Mouse (Mus musculus) liver, embryonic 14 days (tissue): ENCODE measurements around the gene Fam217a. TPM values are rescaled to one million over a fixed set of nuclear protein-coding genes. Genes with fewer than 3 reads are reported as not detected.

Experiments used
- polyA plus RNA-seq: library from polyadenylated mRNA; depleted of rRNA; stranded (reverse); fragments of >200 nt; gene quantifications from 2 replicates; pipeline ENCODE4 v1.2.3, GENCODE M21; 2012; rRNA removed

Gene Fam217a
- 0.07 and 0.18 TPM in 2 replicates for polyA plus RNA-seq

GRCm38 (mm10) chr13:34924210-34924609, at the start of gene Fam217a, which contains the start of gene 4933417A18Rik:
TSS of gene Fam217a (minus strand) at chr13:34924310.
TSS of gene 4933417A18Rik (plus strand) at chr13:34924409.

DNA sequence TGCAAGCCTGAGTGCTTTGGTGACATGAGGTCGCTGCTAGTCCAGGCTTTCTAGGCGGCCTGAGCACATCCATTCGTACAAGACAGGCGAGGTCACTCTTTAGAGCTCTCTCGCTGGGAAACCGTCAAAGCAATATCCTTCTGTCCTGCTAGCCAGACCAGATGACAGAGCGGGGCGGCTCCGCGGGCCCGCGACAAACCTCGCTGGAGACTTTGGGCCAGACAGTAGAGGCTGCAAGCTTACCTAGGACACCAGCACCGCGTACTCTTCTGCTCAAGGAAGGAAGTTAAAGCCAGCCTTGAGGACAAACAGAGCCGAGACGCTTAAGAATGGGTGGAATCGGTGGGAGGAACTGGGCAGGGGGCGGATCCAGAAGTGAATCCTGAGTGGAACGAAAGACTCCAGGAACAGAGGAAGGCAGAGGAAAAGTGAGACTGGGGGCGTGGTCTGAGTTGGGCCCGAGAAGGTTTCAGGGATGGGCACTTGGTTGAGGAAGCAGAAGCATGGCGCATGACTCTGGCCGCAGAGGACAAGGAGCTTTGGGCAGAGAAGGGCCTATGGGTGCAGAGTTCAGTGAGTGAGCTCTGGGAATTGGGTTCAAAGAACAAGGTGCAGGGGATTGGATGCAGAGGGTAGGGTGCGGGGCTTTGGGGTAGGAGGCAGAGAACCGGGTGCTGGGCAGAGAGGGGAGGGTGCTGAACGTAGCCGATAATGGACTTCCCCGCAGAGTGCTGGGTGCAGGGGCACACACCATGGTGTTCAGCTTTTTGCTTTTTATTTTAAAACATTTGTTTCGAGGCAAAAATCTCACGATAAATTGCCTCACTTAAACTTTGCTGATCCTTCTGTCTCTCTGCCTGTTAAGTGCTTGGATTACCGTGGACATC, 39.6 kb upstream of the Fam217a start, which contains the start of gene Eci3:
Gene Eci3 (minus strand): TSS at position 300 of the 887 bp plus-strand sequence.

DNA sequence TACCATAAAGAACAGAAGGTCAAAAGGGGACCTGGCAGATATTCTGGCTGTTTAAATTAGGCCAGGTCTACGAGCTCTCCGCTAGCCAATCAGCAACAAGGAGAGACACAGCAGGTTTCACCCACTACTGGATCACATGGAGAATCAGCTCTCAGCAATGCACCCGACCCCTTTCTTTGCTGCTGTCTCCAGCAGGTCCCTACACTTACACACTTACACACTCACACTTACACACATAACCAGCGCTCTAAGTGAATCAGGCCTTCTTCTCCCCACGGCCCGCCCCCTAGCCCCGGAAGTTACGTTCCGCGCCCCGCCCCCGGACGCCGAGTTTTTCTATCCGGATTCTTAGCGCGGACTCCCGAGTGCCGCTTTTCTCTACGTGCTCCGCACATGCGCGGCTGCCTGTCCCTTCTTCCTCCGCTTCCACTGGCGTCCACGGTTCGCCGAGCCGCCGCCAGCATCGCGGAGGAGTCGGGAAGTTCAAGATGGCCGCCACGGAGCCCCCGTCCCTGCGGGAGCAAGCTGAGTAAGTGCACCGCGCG, 48.9 kb downstream of the Fam217a start, which contains the start of gene Prpf4b:
Gene Prpf4b (plus strand): TSS at position 137 of the 545 bp plus-strand sequence.

Other genes with a start within 250 kb of the Fam217a start
- 0.02 TPM in 2 replicates for gene Fam50b, start 189.5 kb downstream of the Fam217a start, polyA plus RNA-seq
- 56.2 and 57.3 TPM in 2 replicates for gene Prpf4b, start 49.0 kb downstream of the Fam217a start, polyA plus RNA-seq
- gene 4933417A18Rik, start 99 bp upstream of the Fam217a start, polyA plus RNA-seq: not detected in 2 replicates
- gene Eci3, start 39.5 kb upstream of the Fam217a start, polyA plus RNA-seq: 0.02 and 0.03 TPM in 2 replicates
- 27.3 and 32.0 TPM in 2 replicates for gene Eci2, start 102.8 kb upstream of the Fam217a start, polyA plus RNA-seq